Mouse (Mus musculus): ENCODE measurements around the gene Gm44805.

Gene Gm44805

DNA sequence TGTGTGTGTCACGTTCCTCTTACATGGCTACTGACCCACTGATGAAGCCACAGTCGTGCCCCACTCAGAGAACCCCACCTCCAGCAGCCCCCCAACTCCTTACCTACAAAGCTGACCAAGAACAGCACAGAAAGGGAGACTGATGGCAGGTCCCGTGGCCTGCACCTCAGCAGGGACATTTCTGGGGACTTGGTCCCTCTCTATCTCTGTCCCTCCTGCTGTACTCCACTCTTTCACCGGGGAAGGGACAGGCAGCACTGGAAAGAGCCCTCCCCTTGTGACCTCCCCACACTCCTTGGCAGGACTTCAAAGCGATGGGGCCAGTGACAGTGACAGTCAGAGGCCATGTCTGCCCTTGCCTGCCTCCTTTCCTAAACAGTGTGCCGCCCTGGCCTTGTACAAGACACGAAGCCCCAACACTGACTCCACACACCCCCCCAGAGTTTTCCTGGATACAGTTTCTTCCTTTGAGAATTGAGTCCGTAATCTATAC is at the start of gene Gm44805, which contains the start of gene Apoc4:
TSS of gene Gm44805 (minus strand) at position 222 of the 493 bp plus-strand sequence.
TSS of gene Apoc4 (minus strand) at position 278 of the 493 bp plus-strand sequence.
- no peak for DNase-seq

GRCm38 (mm10) chr7:19726541-19726940 is 45.3 kb upstream of the Gm44805 start:
- no peak for DNase-seq

GRCm38 (mm10) chr7:19724167-19724566 is 42.9 kb upstream of the Gm44805 start:
- DNase-seq, result no peak

- no peak for DNase-seq
Observed at GRCm38 (mm10) chr7:19722754-19723195, 41.6 kb upstream of the Gm44805 start.

GRCm38 (mm10) chr7:19719200-19719599 is 38.0 kb upstream of the Gm44805 start:
- DNase-seq, result peak; percentile 44

DNA sequence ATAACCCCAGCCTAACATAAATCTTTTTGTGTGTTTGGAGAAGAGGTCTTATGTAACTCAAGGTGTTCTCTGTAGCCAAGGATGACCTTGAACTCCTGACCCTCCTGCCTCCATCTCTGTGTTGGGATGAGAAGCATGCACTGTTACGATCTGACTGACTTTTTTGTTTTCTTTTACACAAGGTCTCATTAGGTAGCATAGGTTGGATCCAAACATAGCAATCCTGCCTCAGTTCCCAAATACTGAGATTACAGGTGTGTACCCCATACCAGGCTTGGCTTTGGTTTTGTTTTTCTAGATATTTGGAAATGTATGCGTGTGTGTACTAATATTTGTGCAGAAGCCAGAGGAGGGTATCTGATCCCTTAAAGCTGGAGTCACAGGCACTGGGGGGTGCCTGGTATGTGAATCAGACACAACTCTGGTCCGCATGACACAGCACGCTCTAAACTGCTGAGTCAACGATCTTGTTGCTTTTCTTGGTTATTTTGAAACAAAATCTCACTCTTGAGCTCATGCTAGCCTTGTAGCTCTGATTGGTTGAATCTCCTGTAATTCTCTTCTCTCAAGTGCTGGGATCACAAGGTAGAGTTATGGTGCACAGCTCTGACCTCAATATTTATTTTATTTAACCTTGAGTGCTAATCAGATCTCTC is 37.2 kb upstream of the Gm44805 start:
- peak; percentile 29 for DNase-seq

GRCm38 (mm10) chr7:19717346-19717745 is 36.1 kb upstream of the Gm44805 start:
- DNase-seq, result peak; percentile 65

- DNase-seq, result peak; percentile 73
Observed at GRCm38 (mm10) chr7:19716822-19717221, 35.6 kb upstream of the Gm44805 start.

GRCm38 (mm10) chr7:19716055-19716682 is 34.9 kb upstream of the Gm44805 start:
- DNase-seq, result no peak

- peak; percentile 100 for DNase-seq
Observed at GRCm38 (mm10) chr7:19715239-19716054, 34.2 kb upstream of the Gm44805 start, which contains the start of gene Tomm40. Gene Tomm40 (minus strand): TSS chr7:19715438.

DNA sequence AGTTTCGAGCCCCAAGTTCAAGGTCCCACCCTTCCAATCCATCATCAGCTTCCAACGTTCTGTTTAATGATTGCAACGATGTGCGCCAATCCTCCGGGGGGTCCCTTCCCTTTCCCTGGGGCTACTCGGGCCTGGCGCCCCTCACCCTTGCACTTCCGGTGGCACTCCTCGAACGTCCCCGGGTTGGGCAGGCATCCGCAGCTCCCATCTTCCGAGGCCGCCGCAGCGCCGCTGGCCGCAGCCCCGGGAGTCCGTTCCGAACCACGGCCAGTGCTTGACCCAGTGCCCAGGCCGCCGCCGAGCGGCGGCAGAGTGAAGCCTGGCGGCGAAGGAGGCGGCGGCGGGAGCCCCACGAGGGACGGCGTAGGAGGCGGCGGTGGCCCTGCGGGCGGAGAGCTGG is 33.6 kb upstream of the Gm44805 start:
- no peak for DNase-seq

DNA sequence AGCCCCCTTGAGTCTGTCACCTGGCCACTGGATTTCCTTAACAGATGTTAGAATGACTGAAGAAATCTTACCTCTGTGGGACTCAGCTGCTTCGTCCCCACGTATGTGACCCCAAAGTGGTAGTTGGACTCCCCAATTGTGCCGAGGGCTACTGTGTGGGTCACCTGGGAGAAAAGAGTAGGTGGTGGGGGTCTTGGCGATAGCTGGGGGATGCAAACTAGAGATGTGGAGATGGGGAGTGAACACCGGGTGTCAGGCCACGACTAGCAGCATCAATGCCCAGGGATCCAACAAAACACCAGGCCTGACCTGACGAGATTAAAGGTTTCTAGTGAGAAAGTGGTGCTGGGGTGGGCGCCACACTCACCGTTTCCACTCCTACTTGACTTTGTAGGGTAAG is 32.4 kb upstream of the Gm44805 start:
- DNase-seq, result no peak

- peak; percentile 62 for DNase-seq
Observed at GRCm38 (mm10) chr7:19713196-19713595, 32.0 kb upstream of the Gm44805 start.

DNA sequence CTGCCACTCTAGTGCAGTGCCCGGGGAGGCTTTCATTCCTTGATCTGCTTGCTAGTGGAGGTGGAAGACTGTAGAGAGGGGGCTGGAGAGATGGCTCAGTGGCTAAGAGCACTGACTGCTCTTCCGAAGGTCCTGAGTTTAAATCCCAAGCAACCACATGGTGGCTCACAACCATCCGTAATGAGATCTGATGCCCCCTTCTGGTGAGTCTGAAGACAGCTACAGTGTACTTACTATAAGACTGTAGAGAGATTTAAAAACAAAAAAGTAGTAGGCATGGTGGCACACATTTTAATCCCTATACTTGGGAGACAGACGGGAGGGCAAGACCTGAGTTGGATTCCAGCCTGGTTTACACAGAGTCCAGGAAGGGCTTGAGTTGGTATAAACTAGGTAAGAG is 31.2 kb upstream of the Gm44805 start:
- DNase-seq, result peak; percentile 37

GRCm38 (mm10) chr7:19710650-19711049 is 29.4 kb upstream of the Gm44805 start:
- DNase-seq, result peak; percentile 37

- no peak for DNase-seq
Observed at GRCm38 (mm10) chr7:19705271-19705670, 24.0 kb upstream of the Gm44805 start.

- no peak for DNase-seq
Observed at GRCm38 (mm10) chr7:19704475-19704874, 23.3 kb upstream of the Gm44805 start.

DNA sequence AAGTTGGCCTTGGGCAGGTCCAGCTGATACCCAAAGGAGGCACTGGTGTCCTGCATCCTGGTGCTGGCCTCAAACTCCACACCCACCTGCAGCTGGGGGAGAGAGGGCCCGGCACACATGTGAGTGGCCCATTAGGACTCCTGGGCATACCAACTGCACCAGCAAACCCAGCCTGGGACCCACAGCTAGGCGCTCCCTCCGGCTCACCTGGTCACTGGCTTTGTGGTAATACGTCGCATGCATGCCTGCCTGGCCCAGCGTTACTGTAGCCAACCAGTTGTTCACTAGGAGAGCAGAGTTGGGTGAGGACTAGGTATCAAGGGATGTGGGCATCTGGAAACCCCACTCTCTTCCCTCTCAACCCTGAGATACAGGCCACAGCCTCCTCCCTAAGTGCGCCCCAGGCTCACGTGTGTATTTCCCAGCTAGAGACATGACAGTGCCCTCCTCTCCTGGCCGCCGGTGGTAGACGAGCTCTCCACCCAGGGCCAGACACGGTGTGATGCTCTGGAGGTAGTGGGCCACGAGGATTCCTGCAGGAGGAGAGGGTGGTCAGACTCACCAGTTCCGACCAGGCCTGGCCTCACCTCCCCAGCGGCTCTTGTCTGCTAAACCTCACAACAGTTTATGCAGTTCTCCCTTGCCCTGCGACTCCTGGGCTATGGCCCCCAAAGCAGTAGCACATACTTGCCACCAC is 21.8 kb upstream of the Gm44805 start:
- DNase-seq, result no peak

DNA sequence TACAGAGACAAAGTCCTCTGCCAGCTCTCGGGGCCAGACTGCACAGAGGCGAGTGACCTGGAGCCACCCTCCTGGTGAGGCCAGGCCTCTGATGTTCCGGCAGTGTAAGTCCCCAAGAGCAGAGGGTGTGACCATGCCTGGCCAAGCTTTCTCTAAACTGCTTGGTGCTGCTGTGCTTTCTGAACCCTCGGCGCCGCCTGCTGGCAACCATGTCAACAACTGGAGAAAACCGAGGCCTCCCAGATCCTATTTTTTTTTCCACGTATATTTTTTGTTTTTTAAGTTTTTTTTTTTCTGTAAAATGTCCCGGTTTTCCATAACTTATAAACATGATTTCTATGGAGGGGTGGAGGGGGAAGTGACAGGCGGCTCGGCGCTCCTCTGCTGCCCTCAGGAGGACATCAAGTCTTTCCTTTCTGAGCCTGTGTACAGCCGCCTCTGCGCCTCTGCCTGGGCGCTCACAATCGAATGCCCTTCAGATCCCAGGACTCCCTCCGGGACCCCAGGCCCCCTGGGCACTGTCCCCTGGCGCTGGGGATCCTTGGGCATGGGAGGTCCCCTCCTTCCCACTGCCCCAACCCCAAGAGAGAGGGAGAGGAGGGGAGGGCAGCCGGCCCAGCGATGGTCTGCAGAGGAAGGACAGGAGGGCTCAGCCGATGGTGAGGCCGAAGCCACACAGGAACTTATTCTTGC is 20.0 kb upstream of the Gm44805 start:
- DNase-seq, result peak; percentile 37

- no peak for DNase-seq
Observed at GRCm38 (mm10) chr7:19700299-19701068, 19.3 kb upstream of the Gm44805 start.

DNA sequence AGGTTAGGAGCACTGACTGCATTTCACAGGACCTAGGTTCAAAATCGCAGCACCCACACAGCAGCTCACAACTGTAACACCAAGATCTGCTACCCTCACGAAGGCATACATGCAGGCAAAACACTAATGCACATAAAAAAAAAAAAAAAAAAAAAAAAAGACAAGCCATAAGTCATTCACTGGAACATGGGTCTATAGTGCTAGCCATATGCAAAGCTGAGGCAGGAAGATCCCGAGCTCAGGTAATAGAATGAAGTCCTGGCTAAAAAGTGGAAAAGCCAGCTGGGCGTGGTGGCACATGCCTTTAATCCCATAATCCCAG is 18.6 kb upstream of the Gm44805 start:
- DNase-seq, result no peak
